Mouse (Mus musculus): ENCODE measurements at regions not wholly inside any gene's neighbourhood (a gene's known extent, or its start where the extent isn't known, plus 50 kb on each side); places are given as distances from the start of the nearest gene placed in this dataset.

- peak; percentile 5 to 6 for DNase-seq
Measured at GRCm38 (mm10) chr14:76188105-76188645, 77.5 kb downstream of the Nufip1 start.

- no peak for DNase-seq
Measured at GRCm38 (mm10) chr14:76195324-76195723, 84.6 kb downstream of the Nufip1 start.

GRCm38 (mm10) chr14:76197357-76197756 is 86.7 kb downstream of the Nufip1 start:
- DNase-seq = no peak

- no peak for DNase-seq
Measured at GRCm38 (mm10) chr14:76198406-76198805, 87.7 kb downstream of the Nufip1 start.

- DNase-seq = no peak
Measured at GRCm38 (mm10) chr14:76202595-76202994, 91.9 kb downstream of the Nufip1 start.

- DNase-seq = no peak
Measured at GRCm38 (mm10) chr14:76203135-76203534, 92.4 kb downstream of the Nufip1 start.

- DNase-seq = no peak
Measured at GRCm38 (mm10) chr14:76216446-76217177, 105.9 kb downstream of the Nufip1 start.

GRCm38 (mm10) chr14:76217178-76217500 is 106.4 kb downstream of the Nufip1 start:
- DNase-seq = peak; percentile 11 to 14

- no peak for DNase-seq
Measured at GRCm38 (mm10) chr14:76217571-76218256, 107.0 kb downstream of the Nufip1 start.

- DNase-seq = no peak
Measured at GRCm38 (mm10) chr14:76220952-76221351, 110.3 kb downstream of the Nufip1 start.

GRCm38 (mm10) chr14:76221617-76222319 is 111.1 kb downstream of the Nufip1 start:
- no peak for DNase-seq

- DNase-seq = no peak
Measured at GRCm38 (mm10) chr14:76222320-76222626, 111.6 kb downstream of the Nufip1 start.

- DNase-seq = no peak
Measured at GRCm38 (mm10) chr14:76223036-76223650, 112.5 kb downstream of the Nufip1 start.

GRCm38 (mm10) chr14:76223903-76224302 is 113.2 kb downstream of the Nufip1 start:
- DNase-seq = no peak

GRCm38 (mm10) chr14:76225532-76225931 is 114.8 kb downstream of the Nufip1 start:
- no peak for DNase-seq

GRCm38 (mm10) chr14:76226621-76227297 is 116.1 kb downstream of the Nufip1 start:
- no peak for DNase-seq

GRCm38 (mm10) chr14:76228968-76229555 is 118.4 kb downstream of the Nufip1 start:
- DNase-seq = no peak

- DNase-seq = no peak
Measured at GRCm38 (mm10) chr14:76239856-76240493, 129.3 kb downstream of the Nufip1 start.

- no peak for DNase-seq
Measured at GRCm38 (mm10) chr14:76243581-76244337, 133.1 kb downstream of the Nufip1 start.

GRCm38 (mm10) chr14:76244338-76245062 is 133.8 kb downstream of the Nufip1 start:
- no peak for DNase-seq

All from B cell, adult 2 months (primary cell).